Mouse (Mus musculus) CH12.LX (cell line): Measurements from ENCODE around the gene Gm28710. TPM values are rescaled to one million over a fixed set of nuclear protein-coding genes. Genes with fewer than 3 reads are reported as not detected.

Experiments used
- DNase-seq: peaks from one replicate; pipeline ENCODE4 v3.0.0-alpha.2; 2013; ENCODE audit errors: extremely low read depth
- H3K27ac ChIP-seq: 2 replicates; pipeline ENCODE4 v1.5.1; 2012; ENCODE audit warnings: low read depth, mild to moderate bottlenecking, control low read depth, moderate library complexity; ENCODE audit not compliant: insufficient read depth
- H3K27me3 ChIP-seq: replicated peaks from 2 replicates; pipeline ENCODE3; 2012; ENCODE audit warnings: inconsistent platforms
- H3K36me3 ChIP-seq, 2 experiments: replicated peaks in 1 of 2; 2 replicates each; pipeline versions ENCODE3 to v1.6.1; 2012; ENCODE audit warnings: inconsistent platforms in 1 of 2, low read length in 1 of 2, mild to moderate bottlenecking in 1 of 2, mixed read lengths in 1 of 2, moderate library complexity in 1 of 2; ENCODE audit not compliant: control insufficient read depth in 1 of 2, insufficient read depth in 1 of 2
- H3K4me1 ChIP-seq, 2 experiments: 2 replicates each; pipeline ENCODE4 v1.6.1; 2012; ENCODE audit warnings: inconsistent platforms in 1 of 2, moderate library complexity in 1 of 2; ENCODE audit not compliant: insufficient read depth in 2 of 2, control insufficient read depth in 1 of 2
- H3K4me2 ChIP-seq: 2 replicates; pipeline ENCODE4 v1.6.1; 2012; ENCODE audit warnings: low read depth, mild to moderate bottlenecking, control low read depth; ENCODE audit not compliant: poor library complexity, insufficient read depth, severe bottlenecking
- H3K4me3 ChIP-seq, 3 experiments: fragments of 150-350 bp in 1 of 3; sonication (generic) in 1 of 3; replicated peaks in 1 of 3; 2 replicates each; pipeline versions ENCODE3 to v1.5.1; 2011 to 2012; ENCODE audit warnings: low read depth in 2 of 3, low read length in 2 of 3, mild to moderate bottlenecking in 2 of 3, moderate library complexity in 2 of 3, control low read depth in 1 of 3, improper control_type of control experiment in 1 of 3, inconsistent platforms in 1 of 3, mixed read lengths in 1 of 3; ENCODE audit not compliant: poor library complexity in 1 of 3
- H3K79me2 ChIP-seq: replicated peaks from 2 replicates; pipeline ENCODE4 v1.6.1; 2012; ENCODE audit warnings: mild to moderate bottlenecking, moderate library complexity; ENCODE audit not compliant: control insufficient read depth, poor library complexity, insufficient read depth, severe bottlenecking; ENCODE audit errors: extremely low read depth
- H3K9ac ChIP-seq: 2 replicates; pipeline ENCODE4 v1.6.1; 2012; ENCODE audit warnings: low read depth, mild to moderate bottlenecking, control low read depth, moderate library complexity; ENCODE audit not compliant: insufficient read depth
- H3K9me3 ChIP-seq: replicated peaks from 2 replicates; pipeline ENCODE3; 2012; ENCODE audit warnings: low read length, inconsistent platforms, mixed read lengths
- CHD1 ChIP-seq: IDR thresholded peaks from 2 replicates; pipeline ENCODE4 v1.6.1; 2012; ENCODE audit warnings: low read depth, low read length, improper control_type of control experiment, inconsistent platforms
- CTCF ChIP-seq, 2 experiments: IDR thresholded peaks in 1 of 2; conservative IDR thresholded peaks in 1 of 2; 2 replicates each; pipeline ENCODE4 v1.5.1; 2011 to 2012; ENCODE audit warnings: low read depth in 2 of 2, low read length in 2 of 2, improper control_type of control experiment in 1 of 2, inconsistent platforms in 1 of 2, mild to moderate bottlenecking in 1 of 2, moderate library complexity in 1 of 2
- E2F4 ChIP-seq: IDR thresholded peaks from 2 replicates; pipeline ENCODE4 v1.6.1; 2011; ENCODE audit warnings: low read depth, low read length, improper control_type of control experiment; ENCODE audit not compliant: insufficient replicate concordance
- ELF1 ChIP-seq: IDR thresholded peaks from 2 replicates; pipeline ENCODE4 v1.6.1; 2014; ENCODE audit warnings: low read depth, mild to moderate bottlenecking, inconsistent platforms, low read length, improper control_type of control experiment
- ETS1 ChIP-seq: conservative IDR thresholded peaks from 2 replicates; pipeline ENCODE4 v1.6.1; 2012; ENCODE audit warnings: low read depth, mild to moderate bottlenecking, inconsistent platforms, low read length, improper control_type of control experiment, moderate library complexity
- GABPA ChIP-seq: IDR thresholded peaks from 2 replicates; pipeline ENCODE4 v1.6.1; 2012; ENCODE audit warnings: low read depth, low read length, improper control_type of control experiment, inconsistent platforms; ENCODE audit not compliant: insufficient replicate concordance
- HCFC1 ChIP-seq: IDR thresholded peaks from 2 replicates; pipeline ENCODE4 v1.6.1; 2012; ENCODE audit warnings: low read depth, mild to moderate bottlenecking, inconsistent platforms, low read length, improper control_type of control experiment
- JUN ChIP-seq: IDR thresholded peaks from 2 replicates; pipeline ENCODE4 v1.6.1; 2011; ENCODE audit warnings: low read depth, mild to moderate bottlenecking, low read length, improper control_type of control experiment, moderate library complexity; ENCODE audit not compliant: insufficient read depth
- MAX ChIP-seq: IDR thresholded peaks from 2 replicates; pipeline ENCODE4 v1.6.1; 2011; ENCODE audit warnings: low read length, improper control_type of control experiment
- MEF2A ChIP-seq: IDR thresholded peaks from 2 replicates; pipeline ENCODE4 v1.6.1; 2014; ENCODE audit warnings: low read depth, mild to moderate bottlenecking, inconsistent platforms, low read length, improper control_type of control experiment, borderline replicate concordance
- MXI1 ChIP-seq: IDR thresholded peaks from 2 replicates; pipeline ENCODE4 v1.6.1; 2011; ENCODE audit warnings: mild to moderate bottlenecking, low read depth, low read length, improper control_type of control experiment
- MYC ChIP-seq: IDR thresholded peaks from 2 replicates; pipeline ENCODE4 v1.6.1; 2011; ENCODE audit warnings: low read depth, mild to moderate bottlenecking, improper control_type of control experiment, low read length
- NELFE ChIP-seq: IDR thresholded peaks from 2 replicates; pipeline ENCODE4 v1.6.1; 2011; ENCODE audit warnings: low read depth, low read length, improper control_type of control experiment
- PAX5 ChIP-seq: IDR thresholded peaks from 2 replicates; pipeline ENCODE4 v1.6.1; 2012; ENCODE audit warnings: low read length, inconsistent platforms, mixed read lengths
- POLR2A ChIP-seq: IDR thresholded peaks from 2 replicates; pipeline ENCODE4 v1.6.1; 2011; ENCODE audit warnings: low read depth, mild to moderate bottlenecking, improper control_type of control experiment, low read length
- RAD21 ChIP-seq: IDR thresholded peaks from 2 replicates; pipeline ENCODE4 v1.6.1; 2011; ENCODE audit warnings: low read depth, mild to moderate bottlenecking, low read length, improper control_type of control experiment, moderate library complexity
- RCOR1 ChIP-seq: conservative IDR thresholded peaks from 2 replicates; pipeline ENCODE4 v1.6.1; 2012; ENCODE audit warnings: low read depth, mild to moderate bottlenecking, inconsistent platforms, low read length, improper control_type of control experiment
- SIN3A ChIP-seq: IDR thresholded peaks from 2 replicates; pipeline ENCODE4 v1.6.1; 2012; ENCODE audit warnings: low read length, improper control_type of control experiment, inconsistent platforms
- SMC3 ChIP-seq: IDR thresholded peaks from 2 replicates; pipeline ENCODE4 v1.6.1; 2011; ENCODE audit warnings: low read depth, low read length, improper control_type of control experiment
- TBP ChIP-seq: conservative IDR thresholded peaks from 2 replicates; pipeline ENCODE4 v1.6.1; 2011; ENCODE audit warnings: low read depth, low read length, improper control_type of control experiment
- TCF12 ChIP-seq: IDR thresholded peaks from 2 replicates; pipeline ENCODE4 v1.6.1; 2014; ENCODE audit warnings: low read depth, mild to moderate bottlenecking, inconsistent platforms, low read length, improper control_type of control experiment
- USF2 ChIP-seq: conservative IDR thresholded peaks from 2 replicates; pipeline ENCODE4 v1.6.1; 2011; ENCODE audit warnings: low read depth, low read length, improper control_type of control experiment
- ZKSCAN1 ChIP-seq: IDR thresholded peaks from 2 replicates; pipeline ENCODE4 v1.6.1; 2012; ENCODE audit warnings: low read depth, inconsistent platforms, low read length, improper control_type of control experiment, borderline replicate concordance
- ZMIZ1 ChIP-seq: IDR thresholded peaks from 2 replicates; pipeline ENCODE4 v1.6.1; 2012; ENCODE audit warnings: low read depth, mild to moderate bottlenecking, inconsistent platforms, low read length, improper control_type of control experiment
- dilution Hi-C: fragments of 300-500 bp; cut with MboI; formaldehyde crosslinking; loops from 2 replicates; pipeline ENCODE4 v1.14.3; 2020; ENCODE audit warnings: low sequenced_read_pairs; ENCODE audit not compliant: extremely low pct_unique_long_range_greater_than_20kb, extremely low pct_ligation_motif_present
- in situ Hi-C: fragments of 300-500 bp; cut with MboI; formaldehyde crosslinking; loops from 3 replicates; pipeline ENCODE4 v1.14.3; 2019; ENCODE audit warnings: low sequenced_read_pairs, low pct_ligation_motif_present, low pct_unique_long_range_greater_than_20kb, mixed read lengths
- polyA plus RNA-seq: library from polyadenylated mRNA; unstranded; fragments of >175 nt; gene quantifications from 2 replicates; pipeline ENCODE4 v1.2.1, GENCODE M21; 2012; ENCODE audit warnings: low read depth; ENCODE audit not compliant: insufficient read length
- total RNA-seq, 2 experiments: library from RNA; depleted of rRNA; stranded (reverse); fragments of 300-350 nt in 1 of 2; fragments of >200 nt in 1 of 2; gene quantifications; 2 replicates each; pipeline ENCODE4 v1.2.3; 2012 to 2014

Gm28710 gene
- total and polyA plus RNA-seq, 3 experiments, result not detected

DNA sequence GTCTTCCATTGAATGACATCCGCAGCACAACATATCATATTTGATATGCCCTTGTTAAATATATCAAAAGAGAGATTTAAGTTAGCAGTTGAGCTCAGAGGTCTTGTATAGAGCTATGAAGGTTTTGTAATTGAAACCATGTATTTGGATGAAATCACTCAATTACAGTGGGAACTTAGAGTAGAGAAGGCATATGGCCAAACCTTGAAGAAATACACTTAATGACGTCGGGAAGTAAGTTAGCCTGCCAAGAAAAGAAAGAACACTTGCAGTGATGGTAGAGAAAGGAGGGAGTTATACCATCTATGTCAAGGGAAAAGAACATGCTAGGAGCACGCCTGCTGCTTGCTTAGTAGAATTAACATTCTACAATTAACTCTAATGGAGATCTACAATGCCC lies 11.1 kb downstream of the Gm28710 start:
- in situ Hi-C loops (no loop called here), dilution Hi-C loops (no loop called here)
- no peak overlapping the region for H3K27ac ChIP-seq
- TF ChIP-seq SIN3A (no peak), ETS1 (no peak), RCOR1 (no peak), E2F4 (no peak), RAD21 (no peak), NELFE (no peak), MAX (no peak), CTCF (conservative IDR thresholded peaks at IDR 0.05 in 1 of 2, IDR thresholded peaks at IDR 0.05 in 1 of 2; ENCODE audit: low read depth in 2 of 2, low read length in 2 of 2) (no peak), PAX5 (no peak), USF2 (no peak), HCFC1 (no peak), TCF12 (no peak), CHD1 (no peak), MYC (no peak), JUN (no peak)
- H3K9me3 ChIP-seq, result no peaks in the 10 kb centered on the region
- H3K4me2 ChIP-seq, result no peak overlapping the region
- no peak for DNase-seq
- H3K27me3 ChIP-seq, result no peaks in the 10 kb centered on the region
- H3K9ac ChIP-seq, result no peak overlapping the region
- H3K79me2 ChIP-seq, result no peaks in the 10 kb centered on the region
- H3K4me3 ChIP-seq, result no peak overlapping the region
- H3K4me1 ChIP-seq, result no peaks in the 10 kb centered on the region
- H3K36me3 ChIP-seq, result no peaks in the 10 kb centered on the region

DNA sequence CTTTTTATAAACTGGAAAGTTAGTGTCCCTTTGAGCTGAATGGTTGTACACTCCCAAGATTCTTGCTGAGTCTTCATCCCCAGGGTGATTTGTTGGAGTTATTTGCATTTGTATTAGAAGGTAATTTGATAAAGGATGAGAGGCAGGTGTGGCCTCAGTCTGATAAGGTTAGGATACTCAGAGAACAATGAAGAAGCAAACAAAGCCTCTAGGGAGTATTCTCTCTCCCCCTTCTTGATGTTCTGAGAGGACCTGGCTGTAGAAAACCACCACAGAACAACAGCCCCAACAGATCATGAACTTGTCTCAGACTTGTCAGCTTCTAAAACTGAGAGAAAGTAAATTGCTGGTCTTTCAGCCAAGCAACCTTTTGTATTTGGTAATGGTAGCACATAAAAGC lies 47.4 kb downstream of the Gm28710 start:
- Histone ChIP-seq H3K9me3 (no peaks in the 10 kb centered on the region), H3K27me3 (no peaks in the 10 kb centered on the region)
- in situ Hi-C loops, result no loop called here

More for the DNA sequence above, 47.4 kb downstream of the Gm28710 start:
- no peak overlapping the region for H3K9ac ChIP-seq
- no peak overlapping the region for H3K4me2 ChIP-seq
- H3K79me2 ChIP-seq, result no peaks in the 10 kb centered on the region
- dilution Hi-C loops, result no loop called here
- H3K4me3 ChIP-seq, result no peak overlapping the region
- H3K4me1 ChIP-seq, result no peaks in the 10 kb centered on the region
- TF ChIP-seq SMC3, result no peak
- no peak for TF ChIP-seq CHD1
- TF ChIP-seq MXI1, result no peak
- no peak for TF ChIP-seq MEF2A
- no peak for TF ChIP-seq ELF1
- TF ChIP-seq GABPA, result no peak
- no peak for TF ChIP-seq POLR2A
- no peak for TF ChIP-seq TBP
- no peak for TF ChIP-seq PAX5
- TF ChIP-seq ZKSCAN1, result no peak
- no peak for TF ChIP-seq ETS1
- no peak for TF ChIP-seq ZMIZ1
- no peak for TF ChIP-seq RAD21
- H3K36me3 ChIP-seq, result no peaks in the 10 kb centered on the region
- no peak overlapping the region for H3K27ac ChIP-seq
- DNase-seq, result no peak
